Mouse (Mus musculus): ENCODE results near the gene Eif4ebp2.
"Not testable (repeated sequence)": the region's sequence is repeated elsewhere in the genome, so short reads cannot be mapped to it uniquely, and the experiment has no call there.

Eif4ebp2 gene

GRCm38 (mm10) chr10:61466242-61466641 is 13.8 kb upstream of the Eif4ebp2 start:
- no peak for DNase-seq (ENCODE audit: extremely low spot score, low read depth, low spot score)

GRCm38 (mm10) chr10:61465009-61465408 is 12.5 kb upstream of the Eif4ebp2 start:
- no peak for DNase-seq (ENCODE audit: extremely low spot score, low read depth, low spot score)

- DNase-seq (ENCODE audit: extremely low spot score, low read depth, low spot score) = no peak
Measured at GRCm38 (mm10) chr10:61457182-61457581, 4.7 kb upstream of the Eif4ebp2 start.

DNA sequence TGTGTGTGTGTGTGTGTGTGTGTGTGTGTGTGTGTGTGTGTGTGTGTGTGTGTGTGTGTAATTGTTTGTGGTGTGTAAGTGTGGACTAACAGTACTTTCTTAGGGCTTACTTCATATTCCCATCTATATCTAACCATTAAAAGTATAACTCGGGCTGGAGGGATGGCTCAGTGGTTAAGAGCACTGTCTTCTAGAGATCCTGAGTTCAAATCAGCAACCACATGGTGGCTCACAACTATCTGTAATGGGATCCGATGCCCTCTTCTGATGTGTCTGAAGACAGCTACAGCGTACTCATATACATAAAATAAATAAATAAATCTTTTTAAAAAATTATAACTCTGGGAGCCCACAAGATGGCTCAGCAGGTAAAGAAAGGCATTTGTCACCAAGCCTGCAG is 710 bp upstream of the Eif4ebp2 start:
- DNase-seq (ENCODE audit: extremely low spot score, low read depth, low spot score) = not testable (repeated sequence)

GRCm38 (mm10) chr10:61451931-61452617 is 387 bp downstream of the Eif4ebp2 start:
- no peak for DNase-seq (ENCODE audit: extremely low spot score, low read depth, low spot score)

DNA sequence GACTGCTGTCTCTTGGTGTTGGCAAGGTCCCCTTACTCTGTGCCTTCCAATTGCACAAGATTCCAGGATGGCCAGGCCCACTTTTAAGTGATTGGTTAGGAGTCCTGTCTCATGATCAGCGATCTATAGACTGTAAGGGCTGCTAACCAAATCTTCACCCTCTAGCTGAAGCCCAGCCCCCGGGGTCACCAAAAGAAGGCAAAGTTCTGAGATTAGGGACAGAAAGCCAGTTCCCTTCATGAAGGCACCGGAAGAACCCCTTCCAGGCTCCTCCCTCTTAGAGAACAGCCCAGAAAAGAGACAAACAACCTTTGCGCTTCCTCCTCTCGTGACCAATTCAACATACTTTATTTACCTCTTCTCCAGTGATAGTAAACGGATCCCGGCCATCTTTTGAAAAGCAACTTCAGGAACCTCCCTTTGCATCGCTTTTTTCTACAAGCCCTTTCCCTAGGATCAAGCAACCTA is 964 bp downstream of the Eif4ebp2 start:
- no peak for DNase-seq (ENCODE audit: extremely low spot score, low read depth, low spot score)

- DNase-seq (ENCODE audit: extremely low spot score, low read depth, low spot score) = no peak
Measured at GRCm38 (mm10) chr10:61448834-61449233, 3.6 kb downstream of the Eif4ebp2 start.

DNA sequence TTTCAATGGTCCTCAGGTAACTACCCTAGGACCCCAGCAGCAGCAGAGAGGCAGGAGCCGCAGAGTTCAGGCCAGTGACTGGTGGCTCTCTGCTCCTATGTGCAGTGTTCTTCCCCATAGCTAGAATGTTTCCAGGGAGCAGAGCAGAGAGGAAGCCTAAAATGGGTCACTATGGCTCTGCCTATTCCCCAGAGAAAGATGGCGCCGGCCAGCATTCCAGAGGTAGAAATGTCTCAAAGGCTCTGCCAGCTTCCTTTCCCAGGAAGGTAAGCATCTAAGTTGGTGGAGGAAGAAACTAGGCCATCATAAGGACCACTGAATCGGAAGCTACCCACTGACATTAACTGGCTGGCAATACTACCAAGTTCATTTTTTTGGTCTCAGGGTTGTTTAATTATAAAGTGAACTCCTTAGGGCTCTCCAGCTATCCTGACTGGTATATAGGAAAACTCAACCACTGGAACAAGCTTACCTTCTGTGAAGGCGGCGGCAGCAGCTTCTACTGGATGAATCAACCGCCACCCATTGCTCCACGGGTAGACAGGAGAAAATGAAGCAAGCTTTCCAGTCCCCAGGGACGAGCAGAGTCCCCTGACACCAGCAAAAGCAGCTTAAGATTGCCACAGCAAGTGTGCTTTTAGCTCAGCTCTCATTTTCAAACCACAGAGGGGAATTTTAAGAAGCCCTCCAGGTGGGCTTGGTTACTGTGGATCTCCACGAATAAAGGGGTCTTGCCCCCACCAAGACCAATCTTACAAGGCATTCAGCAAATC is 4.7 kb downstream of the Eif4ebp2 start:
- no peak for DNase-seq (ENCODE audit: extremely low spot score, low read depth, low spot score)

- no peak for DNase-seq (ENCODE audit: extremely low spot score, low read depth, low spot score)
Measured at GRCm38 (mm10) chr10:61445016-61445415, 7.4 kb downstream of the Eif4ebp2 start.

DNA sequence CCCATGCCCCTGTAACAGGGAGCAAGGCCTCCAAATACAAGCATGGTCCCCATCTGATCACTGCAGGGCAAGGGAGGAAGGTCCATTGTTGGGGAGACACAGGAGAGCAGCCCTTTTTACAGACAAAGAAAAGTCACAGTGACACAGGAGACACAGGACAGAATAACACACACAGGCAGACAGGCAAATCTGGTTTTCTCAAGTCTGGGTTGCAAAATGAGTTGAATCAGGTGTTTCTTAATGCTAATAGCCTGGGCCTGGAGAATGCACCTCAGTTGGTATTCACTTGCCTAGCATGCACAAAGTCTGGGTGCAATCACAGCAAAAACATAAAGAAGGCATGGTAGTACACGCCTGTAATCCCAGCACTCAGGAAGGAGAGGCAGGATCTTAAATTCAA is 8.6 kb downstream of the Eif4ebp2 start:
- DNase-seq (ENCODE audit: extremely low spot score, low read depth, low spot score) = no peak

- DNase-seq (ENCODE audit: extremely low spot score, low read depth, low spot score) = no peak
Measured at GRCm38 (mm10) chr10:61443456-61443855, 9.0 kb downstream of the Eif4ebp2 start.

DNA sequence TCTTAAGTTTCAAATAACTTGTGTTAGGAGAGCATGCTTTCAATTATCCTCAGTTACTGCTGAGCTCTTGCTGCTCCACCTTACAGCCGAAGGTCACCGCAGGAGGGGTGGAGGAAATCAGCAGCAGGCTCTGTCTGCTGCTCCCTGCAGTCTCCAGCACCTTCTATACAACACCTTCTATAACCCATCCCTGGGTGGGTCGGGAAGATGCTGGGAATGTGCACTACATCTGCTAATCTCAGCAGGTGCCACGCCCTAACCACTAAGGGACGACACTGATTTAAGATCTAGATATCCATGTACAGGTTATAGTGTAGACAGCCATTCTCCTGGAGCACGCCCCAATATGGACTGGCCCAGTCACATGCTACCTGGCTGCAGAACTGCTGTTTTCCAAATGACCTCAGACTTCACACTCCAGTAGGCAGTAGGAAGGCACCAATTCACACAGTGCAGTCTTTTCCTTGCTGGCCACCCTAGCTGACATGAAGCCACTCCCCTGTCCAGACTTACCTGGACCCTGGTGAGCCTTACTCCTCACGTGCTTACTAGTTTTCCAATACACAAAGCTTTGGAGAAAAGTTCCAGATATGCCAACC is 12.2 kb downstream of the Eif4ebp2 start:
- no peak for DNase-seq (ENCODE audit: extremely low spot score, low read depth, low spot score)

- no peak for DNase-seq (ENCODE audit: extremely low spot score, low read depth, low spot score)
Measured at GRCm38 (mm10) chr10:61431375-61431774, 21.1 kb downstream of the Eif4ebp2 start.

DNA sequence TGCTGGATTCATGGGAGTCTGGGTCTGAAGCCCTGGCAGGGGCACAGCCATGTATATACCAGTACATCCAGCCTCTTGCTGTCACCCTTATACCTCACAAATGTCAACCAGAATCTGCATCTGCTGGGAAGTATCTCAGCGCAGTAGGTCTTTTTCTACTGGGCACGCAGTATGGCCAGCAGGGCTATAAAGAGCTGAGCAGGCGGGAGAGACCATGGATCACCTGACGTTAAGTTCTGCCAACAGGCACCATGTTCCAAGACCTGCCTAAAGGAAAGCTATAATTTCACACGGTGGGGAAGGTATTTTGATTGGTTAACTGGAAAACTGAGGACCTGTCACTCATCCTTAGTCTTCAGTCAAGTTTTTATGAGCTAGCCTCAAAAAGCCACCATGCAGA is 23.4 kb downstream of the Eif4ebp2 start:
- DNase-seq (ENCODE audit: extremely low spot score, low read depth, low spot score) = no peak

- DNase-seq (ENCODE audit: extremely low spot score, low read depth, low spot score) = no peak
Measured at GRCm38 (mm10) chr10:61428416-61428815, 24.0 kb downstream of the Eif4ebp2 start.

DNA sequence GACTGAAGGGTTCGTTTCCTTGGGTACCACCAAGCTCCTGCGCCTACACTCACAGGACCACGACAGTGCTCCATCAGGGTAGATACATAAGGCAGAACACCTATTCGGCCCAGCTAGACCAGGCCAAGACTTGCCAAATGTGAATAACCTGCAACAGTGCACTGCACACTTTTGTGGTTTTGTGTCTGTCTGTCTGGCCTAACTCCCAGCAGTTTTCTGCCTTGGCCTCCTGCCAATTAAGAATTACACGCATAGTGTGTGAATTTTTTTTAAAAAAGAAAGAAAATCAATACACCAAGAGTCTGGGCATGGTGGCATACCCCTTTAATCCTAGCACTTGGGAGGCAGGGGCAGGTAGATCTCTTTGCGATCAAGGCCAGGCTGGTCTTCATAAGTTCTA is 24.5 kb downstream of the Eif4ebp2 start:
- no peak for DNase-seq (ENCODE audit: extremely low spot score, low read depth, low spot score)

GRCm38 (mm10) chr10:61426251-61426757 is 26.2 kb downstream of the Eif4ebp2 start:
- DNase-seq (ENCODE audit: extremely low spot score, low read depth, low spot score) = no peak

GRCm38 (mm10) chr10:61425047-61425446 is 27.4 kb downstream of the Eif4ebp2 start:
- no peak for DNase-seq (ENCODE audit: extremely low spot score, low read depth, low spot score)

- no peak for DNase-seq (ENCODE audit: extremely low spot score, low read depth, low spot score)
Measured at GRCm38 (mm10) chr10:61424500-61424899, 28.0 kb downstream of the Eif4ebp2 start.

GRCm38 (mm10) chr10:61423289-61423688 is 29.2 kb downstream of the Eif4ebp2 start:
- no peak for DNase-seq (ENCODE audit: extremely low spot score, low read depth, low spot score)

GRCm38 (mm10) chr10:61422861-61423260 is 29.6 kb downstream of the Eif4ebp2 start:
- no peak for DNase-seq (ENCODE audit: extremely low spot score, low read depth, low spot score)

GRCm38 (mm10) chr10:61420011-61420410 is 32.5 kb downstream of the Eif4ebp2 start:
- DNase-seq (ENCODE audit: extremely low spot score, low read depth, low spot score) = no peak

Measured in hindlimb bud, embryonic 11.5 days (tissue).